Mouse (Mus musculus) adrenal gland, postnatal 10 days (tissue): Measurements from ENCODE around the gene Itga4. TPM values are rescaled to one million over a fixed set of nuclear protein-coding genes. Genes with fewer than 3 reads are reported as not detected.

Experiments used
- DNase-seq: peaks from one replicate; pipeline ENCODE4 v3.0.0; 2021; ENCODE audit warnings: mixed read lengths
- total RNA-seq, 2 experiments: library from RNA; stranded (reverse); gene quantifications; 2 replicates each; pipeline ENCODE4 v1.2.3; 2021

Itga4 gene
- total RNA-seq, 2 experiments from 2014 or later: 5.3 to 8.5 TPM

GRCm38 (mm10) chr2:79352100-79352802 is 97.0 kb downstream of the Itga4 start:
- DNase-seq: no peak

GRCm38 (mm10) chr2:79354773-79355172 is 99.5 kb downstream of the Itga4 start:
- no peak for DNase-seq

GRCm38 (mm10) chr2:79357835-79358234 is 102.6 kb downstream of the Itga4 start:
- DNase-seq: no peak

GRCm38 (mm10) chr2:79362029-79362428 is 106.8 kb downstream of the Itga4 start:
- no peak for DNase-seq

- no peak for DNase-seq
Observed at GRCm38 (mm10) chr2:79363920-79364319, 108.7 kb downstream of the Itga4 start.

- peak; percentile 42 for DNase-seq
Observed at GRCm38 (mm10) chr2:79367451-79368450, 112.5 kb downstream of the Itga4 start.

GRCm38 (mm10) chr2:79368661-79369060 is 113.4 kb downstream of the Itga4 start:
- no peak for DNase-seq

GRCm38 (mm10) chr2:79369061-79369524 is 113.9 kb downstream of the Itga4 start:
- peak; percentile 76 for DNase-seq

- no peak for DNase-seq
Observed at GRCm38 (mm10) chr2:79369905-79370304, 114.7 kb downstream of the Itga4 start.

GRCm38 (mm10) chr2:79370711-79371312 is 115.6 kb downstream of the Itga4 start:
- peak; percentile 38 for DNase-seq

GRCm38 (mm10) chr2:79371326-79372153 is 116.3 kb downstream of the Itga4 start:
- DNase-seq: no peak

- no peak for DNase-seq
Observed at GRCm38 (mm10) chr2:79372154-79372467, 116.9 kb downstream of the Itga4 start.

- peak; percentile 45 for DNase-seq
Observed at GRCm38 (mm10) chr2:79372486-79373200, 117.4 kb downstream of the Itga4 start.

- DNase-seq: no peak
Observed at GRCm38 (mm10) chr2:79378346-79379086, 123.3 kb downstream of the Itga4 start.

GRCm38 (mm10) chr2:79379087-79380041 is 124.1 kb downstream of the Itga4 start:
- DNase-seq: no peak
